20 mouse cellular contexts compared by ENCODE assay signal in genomic region chr4:129219198-129219597, GRCm38 (mm10). TPM values are rescaled to one million over a fixed set of nuclear protein-coding genes. Genes with fewer than 3 reads are reported as not detected.
A peak's percentile ranks its signal among the peaks of the same experiment; 100 is the strongest.
DNase-seq lines count a peak whose midpoint lies in the region; ATAC-seq lines count a peak whose summit lies in the region.
"Had no signal": no experiment of that assay in that cellular context is flagged by ENCODE, and none has a peak within 500 bp of the region (broad histone marks: within the 10 kb centered on the region; RNA-seq: fewer than 3 reads in every experiment).

No protein-coding gene starts in this region.

- no peak overlapping the region for H3K4me2 ChIP-seq in limb, embryonic 12.5 days
- 0 out of 2 replicates have a peak overlapping the region, but pooled peaks have one; percentile 14 for H3K4me2 ChIP-seq in embryonic facial prominence, embryonic 13.5 days
- peak overlapping the region; percentile 14; the same call in 1 of the 2 replicates for H3K4me2 ChIP-seq in limb, embryonic 13.5 days (replicated peaks)
- H3K4me2 ChIP-seq: forebrain, embryonic 13.5 days; heart, embryonic 11.5 days; heart, embryonic 15.5 days; hindbrain, embryonic 13.5 days had no signal

- H3K36me3 ChIP-seq in limb, embryonic 12.5 days, result peaks cover 99% of the 10 kb centered on the region
- peaks cover 87% of the 10 kb centered on the region for H3K36me3 ChIP-seq in limb, embryonic 10.5 days
- peaks cover 91% of the 10 kb centered on the region for H3K36me3 ChIP-seq in embryonic facial prominence, embryonic 13.5 days
- peaks cover 98% of the 10 kb centered on the region for H3K36me3 ChIP-seq in limb, embryonic 13.5 days

- WGBS in limb, embryonic 12.5 days, result 66% methylated on average over 10 of the region's 10 CpGs
- 84% methylated on average over 10 of the region's 10 CpGs for WGBS in limb, embryonic 10.5 days
- 58% methylated on average over 10 of the region's 10 CpGs for WGBS in embryonic facial prominence, embryonic 13.5 days
- WGBS in limb, embryonic 13.5 days, result 52% methylated on average over 10 of the region's 10 CpGs

- peaks cover 35% of the 10 kb centered on the region for H3K4me1 ChIP-seq in limb, embryonic 12.5 days (replicated peaks)
- peaks cover 46% of the 10 kb centered on the region for H3K4me1 ChIP-seq in limb, embryonic 10.5 days
- H3K4me1 ChIP-seq in embryonic facial prominence, embryonic 13.5 days, result peaks cover 64% of the 10 kb centered on the region
- peaks cover 46% of the 10 kb centered on the region for H3K4me1 ChIP-seq in limb, embryonic 13.5 days

- H3K27me3 ChIP-seq in limb, embryonic 12.5 days, result peaks cover 24% of the 10 kb centered on the region
- H3K27me3 ChIP-seq in limb, embryonic 10.5 days (ENCODE audit: low read depth, poor library complexity, severe bottlenecking), result peaks cover 30% of the 10 kb centered on the region
- peaks cover 25% of the 10 kb centered on the region for H3K27me3 ChIP-seq in embryonic facial prominence, embryonic 13.5 days
- H3K27me3 ChIP-seq in limb, embryonic 13.5 days, result peaks cover 20% of the 10 kb centered on the region
- H3K27me3 ChIP-seq: CH12.LX had no signal

- no peak overlapping the region for H3K9ac ChIP-seq in limb, embryonic 12.5 days (replicated peaks)
- peak overlapping the region; percentile 11; the same call in 1 of the 2 replicates for H3K9ac ChIP-seq in embryonic facial prominence, embryonic 13.5 days
- H3K9ac ChIP-seq in limb, embryonic 13.5 days, result peak overlapping the region; percentile 39; the same call in 1 of the 2 replicates
- H3K9ac ChIP-seq: forebrain, embryonic 13.5 days; forebrain, postnatal 0 days; heart, embryonic 15.5 days; hindbrain, embryonic 13.5 days had no signal

- peak overlapping the region; percentile 78 for H3K27ac ChIP-seq in limb, embryonic 12.5 days
- H3K27ac ChIP-seq in limb, embryonic 10.5 days, result no peak overlapping the region
- peak overlapping the region; percentile 89 for H3K27ac ChIP-seq in embryonic facial prominence, embryonic 13.5 days
- H3K27ac ChIP-seq in limb, embryonic 13.5 days, result peak overlapping the region; percentile 81
- H3K27ac ChIP-seq: forebrain, embryonic 13.5 days; heart, adult 2 months; heart, embryonic 15.5 days; hindbrain, embryonic 13.5 days had no signal

- no peak for DNase-seq in limb, embryonic 10.5 days (ENCODE audit: low spot score)
- no peak for DNase-seq in ovary, postnatal 14 days (ENCODE audit: low spot score)
- DNase-seq in left cerebral cortex, postnatal 36 days (ENCODE audit: low spot score in 2 of 2), result no peak
- DNase-seq: adrenal gland, adult 8-10 months; adrenal gland, postnatal 36 days; cerebellum, adult 8-10 months; cerebellum, postnatal 25 days; forebrain, postnatal 0 days; gastrocnemius, postnatal 14 days; heart, adult 2 months; heart, postnatal 14 days had no signal

- no peak for ATAC-seq in limb, embryonic 12.5 days (ENCODE audit: insufficient number of reproducible peaks, insufficient read depth, low FRiP score, low TSS enrichment, low read depth)
- ATAC-seq in embryonic facial prominence, embryonic 13.5 days (ENCODE audit: insufficient number of reproducible peaks, insufficient read depth, low FRiP score, low TSS enrichment, low read depth), result no peak
- no peak for ATAC-seq in limb, embryonic 13.5 days (ENCODE audit: low FRiP score, low read depth)
- ATAC-seq: forebrain, embryonic 13.5 days; forebrain, postnatal 0 days; hindbrain, postnatal 0 days had no signal

- H3K9me3 ChIP-seq in limb, embryonic 12.5 days, result no peaks in the 10 kb centered on the region
- H3K9me3 ChIP-seq in limb, embryonic 10.5 days (replicated peaks), result no peaks in the 10 kb centered on the region
- H3K9me3 ChIP-seq in embryonic facial prominence, embryonic 13.5 days, result no peaks in the 10 kb centered on the region
- H3K9me3 ChIP-seq in limb, embryonic 13.5 days, result no peaks in the 10 kb centered on the region
- H3K9me3 ChIP-seq: forebrain, embryonic 13.5 days; heart, embryonic 15.5 days; hindbrain, embryonic 13.5 days had no signal

- intact Hi-C loops in left cerebral cortex, postnatal 36 days (cut with DNase I), result no loop called here

- H3K4me3 ChIP-seq in limb, embryonic 12.5 days (replicated peaks), result no peak overlapping the region
- H3K4me3 ChIP-seq in limb, embryonic 10.5 days, result no peak overlapping the region
- no peak overlapping the region for H3K4me3 ChIP-seq in embryonic facial prominence, embryonic 13.5 days
- no peak overlapping the region for H3K4me3 ChIP-seq in limb, embryonic 13.5 days
- H3K4me3 ChIP-seq: forebrain, embryonic 13.5 days; heart, adult 2 months; heart, embryonic 15.5 days; hindbrain, embryonic 13.5 days had no signal

RNA-seq across cellular contexts. Expression of gene Yars, which starts 29.6 kb away (rescaled TPM):
- 78.7 and 80.2 TPM in 2 replicates for polyA plus RNA-seq in limb, embryonic 12.5 days (2016; fragmentation: Nextera tagmentation; extraction: Ambion mirVana)
- polyA plus RNA-seq in limb, embryonic 10.5 days (2016; fragmentation: Nextera tagmentation; extraction: Ambion mirVana), result 98.9 and 103 TPM in 2 replicates
- 80.0 and 84.5 TPM in 2 replicates for polyA plus RNA-seq in embryonic facial prominence, embryonic 13.5 days (2015; fragmentation: Nextera tagmentation; extraction: Ambion mirVana)
- polyA plus RNA-seq in limb, embryonic 13.5 days (2015; fragmentation: Nextera tagmentation; extraction: Ambion mirVana), result 79.1 and 80.4 TPM in 2 replicates
- total RNA-seq in left cerebral cortex, postnatal 36 days (2021), result 10 to 100 TPM; 89.6 to 93.2 TPM

RNA-seq across cellular contexts. Expression of gene S100pbp, which starts 29.7 kb away (rescaled TPM):
- 31.2 and 32.7 TPM in 2 replicates for polyA plus RNA-seq in limb, embryonic 12.5 days (2016; fragmentation: Nextera tagmentation; extraction: Ambion mirVana)
- polyA plus RNA-seq in limb, embryonic 10.5 days (2016; fragmentation: Nextera tagmentation; extraction: Ambion mirVana), result 29.7 and 34.5 TPM in 2 replicates
- 25.4 and 25.5 TPM in 2 replicates for polyA plus RNA-seq in embryonic facial prominence, embryonic 13.5 days (2015; fragmentation: Nextera tagmentation; extraction: Ambion mirVana)
- polyA plus RNA-seq in limb, embryonic 13.5 days (2015; fragmentation: Nextera tagmentation; extraction: Ambion mirVana), result 25.6 and 30.1 TPM in 2 replicates
- total RNA-seq in left cerebral cortex, postnatal 36 days (2021), result 10 to 100 TPM; 33.9 to 36.0 TPM

RNA-seq across cellular contexts. Expression of gene C77080, which starts 42.0 kb away (rescaled TPM):
- polyA plus RNA-seq in limb, embryonic 12.5 days (2016; fragmentation: Nextera tagmentation; extraction: Ambion mirVana), result 4.6 and 5.1 TPM in 2 replicates
- polyA plus RNA-seq in limb, embryonic 10.5 days (2016; fragmentation: Nextera tagmentation; extraction: Ambion mirVana), result 4.0 and 4.1 TPM in 2 replicates
- polyA plus RNA-seq in embryonic facial prominence, embryonic 13.5 days (2015; fragmentation: Nextera tagmentation; extraction: Ambion mirVana), result 7.6 and 8.4 TPM in 2 replicates
- 6.1 and 7.9 TPM in 2 replicates for polyA plus RNA-seq in limb, embryonic 13.5 days (2015; fragmentation: Nextera tagmentation; extraction: Ambion mirVana)
- total RNA-seq in left cerebral cortex, postnatal 36 days (2021), result 10 to 100 TPM; 19.7 to 27.1 TPM
